Mouse (Mus musculus) spleen, adult 2 months (tissue): ENCODE results near the gene 4931440F15Rik.

Experiments
- CTCF ChIP-seq: fragments of 200-500 bp; IDR thresholded peaks from 2 replicates; pipeline ENCODE4 v1.5.1; 2011; ENCODE audit warnings: mild to moderate bottlenecking, inconsistent platforms; ENCODE audit not compliant: insufficient read depth, insufficient read length, insufficient replicate concordance; ENCODE audit errors: extremely low read depth
- POLR2A ChIP-seq: fragments of 200-500 bp; IDR thresholded peaks from 2 replicates; pipeline ENCODE4 v1.6.1; 2011; ENCODE audit warnings: low read depth, low read length, inconsistent platforms

DNA sequence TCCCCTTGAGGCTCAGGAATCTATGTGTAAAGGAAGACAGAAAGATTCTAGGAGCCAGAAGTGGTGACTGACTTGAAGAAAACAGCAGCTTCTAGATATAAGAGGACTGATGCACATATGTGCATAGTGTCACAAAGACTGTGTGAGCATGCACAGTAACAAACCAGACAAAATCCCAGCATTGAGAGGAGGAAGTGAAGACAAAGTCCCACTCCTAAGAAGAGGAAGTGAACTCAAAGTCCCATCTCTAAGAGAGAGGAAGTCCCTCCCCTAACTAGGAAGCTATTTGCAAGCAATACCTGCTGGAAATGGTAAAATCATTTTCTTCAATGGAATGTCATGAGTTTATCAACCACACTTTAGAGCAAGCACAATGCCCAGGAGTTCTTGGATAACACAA, 38.8 kb upstream of the 4931440F15Rik start:
- TF ChIP-seq POLR2A (no peak), CTCF (no peak)
